Mouse (Mus musculus) G1E-ER4 (cell line): Measurements from ENCODE around the gene 2700049A03Rik. TPM values are rescaled to one million over a fixed set of nuclear protein-coding genes. Genes with fewer than 3 reads are reported as not detected.

Experiments
- GATA1 ChIP-seq: IDR thresholded peaks from one replicate; pipeline ENCODE4 v1.8.0; 2012; ENCODE audit warnings: low read length, inconsistent platforms
- polyA plus RNA-seq: library from polyadenylated mRNA; stranded (reverse); fragments of >175 nt; gene quantifications from 2 replicates; pipeline ENCODE4 v1.2.3, GENCODE M21; 2012

2700049A03Rik gene
- 0.73 and 0.83 TPM in 2 replicates for polyA plus RNA-seq

GRCm38 (mm10) chr12:71136130-71136973 lies at the start of gene 2700049A03Rik, which contains the start of gene Timm9:
Gene 2700049A03Rik, plus strand, starts transcription at chr12:71136848.
Gene Timm9, minus strand, starts transcription at chr12:71136684.
- TF ChIP-seq GATA1 = no peak

- no peak for TF ChIP-seq GATA1
These were observed 29.4 kb upstream of the 2700049A03Rik start for GRCm38 (mm10) chr12:71107216-71107771.

GRCm38 (mm10) chr12:71111331-71111730 lies 25.3 kb upstream of the 2700049A03Rik start, which contains the start of gene Tomm20l:
Gene Tomm20l, plus strand, starts transcription at chr12:71111428.
- no peak for TF ChIP-seq GATA1

GRCm38 (mm10) chr12:71113074-71113473 lies 23.6 kb upstream of the 2700049A03Rik start:
- TF ChIP-seq GATA1 = no peak

DNA sequence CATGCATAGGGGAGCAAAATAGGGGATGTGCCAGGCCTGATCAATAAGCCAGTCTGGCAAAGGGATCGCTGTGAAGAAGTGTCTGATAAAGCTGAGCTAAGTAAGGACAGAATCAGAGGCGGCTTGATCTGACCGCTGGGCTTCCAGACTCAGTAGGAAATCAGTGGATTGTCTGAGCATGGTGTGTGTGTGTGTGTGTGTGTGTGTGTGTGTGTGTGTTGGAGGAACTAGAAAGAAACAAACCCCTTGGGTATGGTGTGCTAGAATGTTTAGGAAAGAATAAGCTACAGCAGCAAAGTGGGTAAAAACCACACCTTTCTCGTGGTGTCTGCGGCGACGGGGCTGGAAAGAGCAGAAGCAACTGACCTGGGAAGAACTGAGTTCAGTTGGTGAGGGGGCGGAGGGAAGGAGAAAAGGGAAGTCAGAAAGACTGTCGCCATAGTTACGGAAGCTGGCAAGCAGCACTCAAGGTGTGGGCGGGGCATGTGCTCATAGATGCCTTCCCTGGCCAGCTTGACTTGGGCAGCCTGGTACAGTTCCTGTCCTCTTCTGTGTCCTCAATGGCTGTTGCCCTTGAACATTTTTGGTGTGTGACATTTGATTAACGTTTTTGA lies 22.9 kb upstream of the 2700049A03Rik start:
- TF ChIP-seq GATA1 = no peak

DNA sequence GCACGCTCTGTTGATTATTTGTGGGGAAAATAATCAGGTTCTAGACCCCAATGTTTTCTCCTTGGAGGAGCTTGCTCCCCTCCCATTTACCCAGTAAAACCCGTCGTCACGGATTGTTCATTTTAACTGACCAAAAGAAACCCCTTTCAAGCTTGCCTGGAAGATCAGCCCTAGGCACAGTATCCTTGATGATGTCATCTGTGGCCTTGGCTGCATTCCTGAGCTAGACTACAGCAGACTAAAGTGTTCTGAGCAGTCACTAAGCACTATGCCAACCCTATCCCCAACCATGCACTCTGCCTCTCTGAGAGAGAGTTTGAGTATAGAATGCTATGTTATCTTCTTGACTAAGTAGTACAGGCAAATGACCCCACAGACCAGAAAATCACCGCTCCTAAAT lies 20.2 kb upstream of the 2700049A03Rik start:
- TF ChIP-seq GATA1 = no peak

DNA sequence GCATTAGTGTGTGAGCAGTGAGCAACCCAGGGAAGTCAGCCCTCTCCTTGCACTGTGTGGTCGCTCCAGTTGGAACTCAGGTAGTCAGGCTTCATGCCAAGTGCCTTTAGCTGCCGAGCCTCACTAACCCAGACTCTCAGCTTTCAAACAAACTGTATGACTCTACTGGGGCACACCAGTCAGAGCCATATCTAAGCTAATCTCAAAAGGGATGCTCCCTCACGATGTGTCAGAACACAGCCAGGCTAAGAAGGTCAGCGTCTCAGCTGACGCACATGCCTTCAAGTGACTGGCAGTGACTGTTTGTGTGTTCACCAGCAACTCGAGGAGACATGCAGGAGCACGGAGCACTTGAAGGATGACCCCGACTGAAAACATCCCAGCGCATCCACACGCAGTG lies 13.9 kb upstream of the 2700049A03Rik start:
- no peak for TF ChIP-seq GATA1

DNA sequence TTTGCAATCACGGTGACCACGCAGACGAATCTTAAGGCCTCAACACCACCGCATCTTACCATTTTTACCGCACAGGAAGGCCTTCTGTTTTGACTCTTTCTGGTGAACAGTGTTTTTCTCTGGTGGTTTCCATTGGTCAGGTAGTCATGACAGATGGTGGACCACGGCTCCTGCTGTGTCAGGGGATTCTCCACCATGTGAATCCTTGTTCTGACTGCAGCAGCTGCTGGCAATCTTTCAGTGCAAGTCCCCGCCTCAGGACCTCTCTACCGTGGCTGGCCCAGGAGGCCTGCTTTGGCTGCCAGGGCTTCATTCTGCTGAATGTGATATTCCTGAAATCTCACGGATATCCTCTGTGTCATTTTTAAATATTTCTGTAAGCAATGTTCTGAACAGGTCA lies 13.4 kb upstream of the 2700049A03Rik start:
- TF ChIP-seq GATA1 = no peak

DNA sequence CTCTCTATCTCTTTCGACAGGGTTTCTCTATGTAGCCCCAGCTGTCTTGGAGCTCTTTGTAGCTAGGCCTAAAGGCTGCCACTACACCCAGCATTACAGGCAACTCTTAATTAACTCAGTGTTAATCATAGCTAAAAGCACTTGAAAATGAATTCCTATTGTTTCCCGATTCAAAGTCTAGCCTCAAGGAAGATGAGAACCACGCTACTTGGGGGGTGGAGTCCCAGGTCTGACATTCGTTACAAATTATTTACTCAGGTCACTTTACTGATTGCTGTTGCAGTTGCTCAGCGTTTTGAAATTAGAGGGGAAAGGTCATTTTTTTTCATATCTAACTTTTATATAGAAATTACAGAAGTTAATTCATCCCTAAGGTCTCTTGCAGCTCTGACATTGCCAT lies 1.1 kb upstream of the 2700049A03Rik start:
- no peak for TF ChIP-seq GATA1

GRCm38 (mm10) chr12:71136974-71137491 lies 385 bp downstream of the 2700049A03Rik start:
- TF ChIP-seq GATA1 = no peak

DNA sequence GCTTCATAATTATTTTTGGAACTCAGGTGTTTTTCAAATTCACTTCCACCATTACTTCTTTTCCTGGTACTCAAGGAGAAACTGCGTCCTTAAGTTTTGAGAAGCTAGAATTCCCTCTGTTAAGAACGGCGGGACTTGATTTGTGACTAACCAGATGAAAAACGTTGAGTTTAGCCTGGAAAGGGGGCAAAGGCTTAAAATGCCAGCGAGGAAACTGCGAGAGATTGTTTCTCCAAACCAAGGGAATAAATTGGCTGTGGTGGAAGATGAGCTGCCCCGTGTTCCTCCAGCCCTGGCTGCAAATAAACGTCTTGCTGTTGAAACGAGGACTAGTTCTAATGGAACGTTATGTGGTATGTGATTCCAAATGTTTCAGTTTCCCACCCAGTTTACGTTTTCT lies 1.0 kb downstream of the 2700049A03Rik start:
- no peak for TF ChIP-seq GATA1

DNA sequence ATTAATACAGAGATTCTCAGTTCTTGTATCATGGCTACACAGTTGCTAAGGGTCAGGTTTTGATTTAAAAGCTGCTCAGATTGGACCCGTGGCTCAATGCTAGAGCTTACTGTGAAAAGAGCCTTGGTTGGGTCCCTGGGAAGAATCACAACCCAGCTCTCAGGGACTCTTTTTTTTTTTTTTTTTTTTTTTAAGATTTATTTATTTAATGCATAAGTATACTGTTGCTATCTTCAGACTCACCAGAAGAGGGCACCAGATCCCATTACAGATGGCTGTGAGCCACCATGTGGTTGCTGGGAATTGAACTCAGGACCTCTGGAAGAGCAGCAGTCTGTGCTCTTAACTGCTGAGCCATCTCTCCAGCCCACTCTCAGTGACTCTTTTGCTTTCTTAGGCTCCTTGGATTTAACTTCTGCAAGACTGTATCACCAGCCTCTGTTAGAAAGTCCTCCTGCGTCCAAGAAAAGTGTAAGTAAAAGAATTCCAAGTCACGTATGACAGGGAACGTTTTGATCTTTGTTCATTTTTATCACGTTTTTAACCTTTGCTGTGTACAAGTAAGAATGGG lies 2.7 kb downstream of the 2700049A03Rik start:
- TF ChIP-seq GATA1 = no peak

- no peak for TF ChIP-seq GATA1
These were observed 4.5 kb downstream of the 2700049A03Rik start for GRCm38 (mm10) chr12:71141189-71141588.

- no peak for TF ChIP-seq GATA1
These were observed 11.0 kb downstream of the 2700049A03Rik start for GRCm38 (mm10) chr12:71147641-71148040.

DNA sequence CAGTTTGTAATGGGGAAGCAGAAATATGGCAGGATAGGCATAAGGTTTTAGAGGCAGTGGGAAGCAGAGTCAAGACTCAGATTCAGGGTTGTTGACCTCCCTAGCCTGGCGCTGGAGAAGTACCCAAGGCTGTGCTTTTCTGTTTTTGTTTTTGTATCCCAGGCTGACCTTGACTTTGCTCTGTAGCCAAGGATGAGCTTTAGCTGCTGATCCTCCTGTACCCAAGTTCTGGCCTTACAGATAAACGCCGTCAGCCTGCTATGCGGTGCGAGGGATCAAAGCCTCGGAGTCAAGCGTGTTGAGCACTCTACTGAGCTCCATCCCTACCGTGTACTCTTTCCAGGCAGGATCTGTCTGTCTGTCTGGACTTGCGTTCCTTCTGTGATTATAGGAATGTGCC lies 12.2 kb downstream of the 2700049A03Rik start:
- no peak for TF ChIP-seq GATA1

- no peak for TF ChIP-seq GATA1
These were observed 12.8 kb downstream of the 2700049A03Rik start for GRCm38 (mm10) chr12:71149456-71149855.

DNA sequence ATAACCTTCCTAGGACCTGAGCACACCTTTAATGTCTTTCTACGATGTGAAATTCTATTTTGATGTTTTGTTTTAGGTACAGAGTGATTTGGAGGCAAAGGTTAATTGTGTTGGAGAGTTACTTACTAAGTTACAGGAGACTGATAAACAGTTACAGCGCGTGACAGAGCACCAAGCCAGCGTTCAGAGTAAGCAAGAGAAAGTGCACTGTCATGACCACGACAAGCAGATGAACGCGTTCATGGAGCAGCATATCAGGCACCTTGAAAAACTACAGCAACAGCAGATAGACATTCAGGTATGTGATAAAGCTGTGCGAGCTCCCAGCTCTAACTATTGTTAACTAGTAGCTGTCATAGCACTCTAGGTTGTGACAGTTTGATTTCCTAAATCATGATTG lies 13.5 kb downstream of the 2700049A03Rik start:
- TF ChIP-seq GATA1 = peak; percentile 44
